Mouse (Mus musculus) heart, embryonic 14.5 days (tissue): ENCODE data around the gene Cds2. TPM values are rescaled to one million over a fixed set of nuclear protein-coding genes. Genes with fewer than 3 reads are reported as not detected.
A peak's percentile ranks its signal among the peaks of the same experiment; 100 is the strongest.

ENCODE experiments used
- ATAC-seq: fragments of 200-750 bp; cut with Nextera tagmentation; 2 replicates; pipeline ENCODE4 v1.8.0; 2017; ENCODE audit warnings: low read depth, moderate TSS enrichment; ENCODE audit not compliant: insufficient number of reproducible peaks, insufficient read depth, low FRiP score
- H3K27ac ChIP-seq, 2 experiments: fragments of 200-500 bp in 1 of 2; fragments of 300-500 bp in 1 of 2; sonication (generic) in 1 of 2; replicated peaks in 1 of 2; 2 replicates each; pipeline ENCODE4 v1.5.1; 2012 to 2014; ENCODE audit warnings: low read depth in 2 of 2, low read length in 2 of 2, control low read depth in 1 of 2, mild to moderate bottlenecking in 1 of 2, mixed read lengths in 1 of 2; ENCODE audit not compliant: control insufficient read depth in 1 of 2, insufficient read depth in 1 of 2
- H3K27me3 ChIP-seq: fragments of 300-500 bp; sonication (generic); 2 replicates; pipeline ENCODE4 v1.6.1; 2014; ENCODE audit warnings: mild to moderate bottlenecking, low read length, control low read depth; ENCODE audit not compliant: control insufficient read depth, insufficient read depth
- H3K36me3 ChIP-seq: fragments of 300-500 bp; sonication (generic); 2 replicates; pipeline ENCODE4 v1.6.1; 2014; ENCODE audit warnings: mild to moderate bottlenecking, control low read depth, low read length, mixed read lengths; ENCODE audit not compliant: control insufficient read depth, insufficient read depth
- H3K4me1 ChIP-seq, 2 experiments: fragments of 200-500 bp in 1 of 2; fragments of 300-500 bp in 1 of 2; sonication (generic) in 1 of 2; 2 replicates each; pipeline ENCODE4 v1.6.1; 2012 to 2014; ENCODE audit warnings: low read length in 2 of 2, control low read depth in 1 of 2, mixed read lengths in 1 of 2; ENCODE audit not compliant: control insufficient read depth in 2 of 2, insufficient read depth in 2 of 2
- H3K4me2 ChIP-seq: fragments of 300-500 bp; sonication (generic); 2 replicates; pipeline ENCODE4 v1.6.1; 2014; ENCODE audit warnings: mild to moderate bottlenecking, low read length
- H3K4me3 ChIP-seq, 2 experiments: fragments of 200-500 bp in 1 of 2; fragments of 300-500 bp in 1 of 2; sonication (generic) in 1 of 2; 2 replicates each; pipeline ENCODE4 v1.5.1; 2012 to 2014; ENCODE audit warnings: low read length in 2 of 2, mild to moderate bottlenecking in 2 of 2, control low read depth in 1 of 2, low read depth in 1 of 2, moderate library complexity in 1 of 2; ENCODE audit not compliant: control insufficient read depth in 1 of 2, insufficient read depth in 1 of 2
- H3K9ac ChIP-seq: fragments of 300-500 bp; sonication (generic); 2 replicates; pipeline ENCODE4 v1.6.1; 2014; ENCODE audit warnings: mild to moderate bottlenecking, low read length
- H3K9me3 ChIP-seq: fragments of 300-500 bp; sonication (generic); 2 replicates; pipeline ENCODE4 v1.6.1; 2016; ENCODE audit warnings: low read length, control low read depth; ENCODE audit not compliant: control insufficient read depth
- WGBS: fragments of 180-500 bp; shearing (Covaris S2); extraction: QIAGEN DNeasy Blood & Tissue Kit; methylation state at CpG from one replicate; pipeline ENCODE4 v1.1.7; 2014; 5-methylcytosine and 5-hydroxymethylcytosine counted together
- polyA plus RNA-seq: library from polyadenylated mRNA; unstranded; fragments of >200 nt; fragmentation: Nextera tagmentation; extraction: Ambion mirVana; gene quantifications from 2 replicates; pipeline ENCODE4 v1.2.1, GENCODE M21; 2014

The Cds2 gene
- polyA plus RNA-seq, 1 experiment from 2014 or later: 21.3 TPM

GRCm38 (mm10) chr2:132341293-132341692 is 78.3 kb downstream of the Cds2 start:
- H3K4me1 ChIP-seq: no peaks in the 10 kb centered on the region
- H3K9me3 ChIP-seq: no peaks in the 10 kb centered on the region
- ATAC-seq: no peak
- no peak overlapping the region for H3K4me2 ChIP-seq
- H3K4me3 ChIP-seq: no peak overlapping the region
- H3K27me3 ChIP-seq: no peaks in the 10 kb centered on the region
- 0 out of 4 replicates have a peak overlapping the region, but pooled peaks of 1 of the 2 experiments have one; percentile 35 for H3K27ac ChIP-seq
- WGBS: 66% methylated on average over 3 of the region's 3 CpGs
- H3K9ac ChIP-seq: no peak overlapping the region
- H3K36me3 ChIP-seq: no peaks in the 10 kb centered on the region

- Histone ChIP-seq H3K36me3 (no peaks in the 10 kb centered on the region), H3K4me1 (no peaks in the 10 kb centered on the region), H3K4me3 (no peak overlapping the region), H3K27me3 (no peaks in the 10 kb centered on the region), H3K4me2 (no peak overlapping the region), H3K27ac (no peak overlapping the region), H3K9me3 (no peaks in the 10 kb centered on the region), H3K9ac (no peak overlapping the region)
- WGBS: 67% methylated on average over 11 of the region's 11 CpGs
- no peak for ATAC-seq
Measured at GRCm38 (mm10) chr2:132343846-132344245, 80.9 kb downstream of the Cds2 start.

Other genes starting within 250 kb of the Cds2 start
- 10.2 and 10.9 TPM in 2 replicates for gene Rassf2, start 232.9 kb upstream of the Cds2 start, polyA plus RNA-seq
- 10.9 and 12.5 TPM in 2 replicates for gene Slc23a2, start 118.0 kb upstream of the Cds2 start, polyA plus RNA-seq
- 39.4 and 46.7 TPM in 2 replicates for gene Tmem230, start 15.3 kb upstream of the Cds2 start, polyA plus RNA-seq
- 162 and 171 TPM in 2 replicates for gene Pcna, start 9.8 kb upstream of the Cds2 start, polyA plus RNA-seq
- 1.00 and 1.0 TPM in 2 replicates for gene Prokr2, start 122.3 kb downstream of the Cds2 start, polyA plus RNA-seq